Mouse (Mus musculus) granulocyte monocyte progenitor cell, adult 5-6 weeks (primary cell): ENCODE measurements around the gene Ccdc92b. TPM values are rescaled to one million over a fixed set of nuclear protein-coding genes. Genes with fewer than 3 reads are reported as not detected.
A peak's percentile ranks its signal among the peaks of the same experiment; 100 is the strongest.

Experiments used
- ATAC-seq: replicated peaks from 2 replicates; pipeline ENCODE4 v1.8.0; 2016; ENCODE audit warnings: mild to moderate bottlenecking, moderate TSS enrichment, inconsistent platforms; ENCODE audit not compliant: poor library complexity, severe bottlenecking
- total RNA-seq, 2 experiments: library from RNA; stranded (forward) in 1 of 2; stranded (reverse) in 1 of 2; fragments of 200-712, 200-1000 nt in 1 of 2; fragments of >200 nt in 1 of 2; fragmentation: Nextera tagmentation in 1 of 2; gene quantifications; 2 replicates each; pipeline ENCODE4 v1.2.3; 2014 to 2017

Gene Ccdc92b
- total RNA-seq (2014; fragmentation: Nextera tagmentation) (not detected in 2 replicates), total RNA-seq (2017) (not detected in 2 replicates)

DNA sequence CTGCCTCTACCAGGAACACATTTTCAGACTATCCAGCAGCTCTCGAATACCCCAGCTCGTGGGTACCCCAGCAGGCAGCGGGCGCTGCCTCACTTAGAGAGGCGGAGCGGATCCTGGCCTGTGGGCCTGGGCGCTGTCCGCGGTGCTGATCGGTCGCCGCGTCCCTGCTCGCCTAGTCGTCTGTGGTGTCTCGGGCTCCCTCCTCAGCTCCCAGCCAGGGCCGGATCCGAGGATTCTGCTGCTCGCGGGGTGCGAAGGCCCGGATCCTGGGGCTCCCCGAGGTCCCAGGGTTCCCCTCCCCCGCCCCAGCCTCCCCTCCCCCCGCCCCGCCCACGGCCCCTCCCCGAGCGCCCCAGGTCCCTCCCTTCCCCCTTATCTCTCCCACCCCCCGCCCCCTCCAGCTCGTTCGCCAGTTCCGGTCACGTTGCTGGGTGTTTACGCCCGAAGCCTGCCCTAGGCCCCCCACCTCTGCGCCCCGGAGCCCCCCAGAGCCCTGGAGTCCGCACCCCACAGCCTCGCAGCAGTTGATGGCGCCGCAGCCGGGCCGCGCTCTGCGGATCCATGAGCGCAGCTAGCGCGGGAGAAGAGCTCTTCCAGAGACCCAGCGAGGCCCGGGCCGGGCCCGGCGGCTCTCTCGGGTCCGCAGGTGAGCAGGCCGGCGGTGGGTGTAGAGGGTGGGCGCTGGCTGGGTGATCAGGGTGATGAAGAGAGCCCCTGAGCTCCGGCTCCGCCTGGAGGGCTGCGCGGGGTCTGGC is at the start of gene Ccdc92b:
Ccdc92b (plus strand) TSS at position 405 of the 755 bp plus-strand sequence.
- peak; percentile 99 for ATAC-seq

DNA sequence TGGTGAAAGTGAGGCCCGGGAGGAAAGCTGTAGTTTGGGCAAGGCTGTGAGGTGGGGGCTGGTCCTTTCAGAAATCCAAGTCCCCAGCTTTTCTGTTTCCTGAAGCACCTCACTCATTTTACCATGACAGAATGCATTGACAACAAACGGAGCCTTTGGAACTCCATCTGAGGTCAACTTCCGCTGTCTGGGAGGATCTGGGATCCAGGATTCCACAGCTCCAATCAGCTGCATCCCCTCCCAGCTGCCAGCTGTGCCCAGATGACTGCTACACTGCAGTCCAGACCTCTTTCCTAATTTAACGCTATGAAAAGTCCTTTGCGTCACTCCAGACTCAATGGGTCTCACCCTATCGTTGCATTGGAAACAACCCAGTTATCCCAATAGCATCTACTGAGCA is 49.7 kb upstream of the Ccdc92b start:
- ATAC-seq: no peak

DNA sequence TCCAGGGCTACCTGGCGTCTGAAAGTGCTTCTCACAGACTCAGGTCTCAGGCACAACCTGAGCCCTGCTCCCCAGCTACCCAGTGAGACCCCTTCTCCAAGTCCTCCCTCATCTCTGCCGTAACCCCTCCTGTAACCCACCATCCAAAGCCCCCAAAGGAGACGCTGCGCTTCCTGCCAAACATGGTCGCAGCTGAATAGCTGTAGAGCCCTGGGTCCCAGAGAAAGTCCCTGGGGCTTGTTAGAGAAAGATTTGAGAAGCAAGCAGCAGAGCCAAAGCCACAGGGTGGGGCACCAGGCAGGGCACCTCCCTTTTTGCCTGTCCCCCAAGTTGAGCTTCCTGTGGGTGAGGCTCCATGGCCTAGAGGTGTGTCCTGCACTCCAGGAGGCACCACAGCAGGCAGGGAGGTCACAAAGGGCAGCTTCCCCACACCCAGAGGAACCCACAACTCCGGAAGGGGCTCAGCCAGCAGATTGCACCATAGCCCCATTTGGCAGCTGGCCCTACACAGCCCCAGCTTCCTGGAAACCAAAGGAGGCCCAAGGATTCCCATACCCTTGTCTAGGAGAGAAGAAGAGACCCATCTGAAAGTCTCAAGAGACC is 46.8 kb upstream of the Ccdc92b start:
- ATAC-seq: peak; percentile 76

DNA sequence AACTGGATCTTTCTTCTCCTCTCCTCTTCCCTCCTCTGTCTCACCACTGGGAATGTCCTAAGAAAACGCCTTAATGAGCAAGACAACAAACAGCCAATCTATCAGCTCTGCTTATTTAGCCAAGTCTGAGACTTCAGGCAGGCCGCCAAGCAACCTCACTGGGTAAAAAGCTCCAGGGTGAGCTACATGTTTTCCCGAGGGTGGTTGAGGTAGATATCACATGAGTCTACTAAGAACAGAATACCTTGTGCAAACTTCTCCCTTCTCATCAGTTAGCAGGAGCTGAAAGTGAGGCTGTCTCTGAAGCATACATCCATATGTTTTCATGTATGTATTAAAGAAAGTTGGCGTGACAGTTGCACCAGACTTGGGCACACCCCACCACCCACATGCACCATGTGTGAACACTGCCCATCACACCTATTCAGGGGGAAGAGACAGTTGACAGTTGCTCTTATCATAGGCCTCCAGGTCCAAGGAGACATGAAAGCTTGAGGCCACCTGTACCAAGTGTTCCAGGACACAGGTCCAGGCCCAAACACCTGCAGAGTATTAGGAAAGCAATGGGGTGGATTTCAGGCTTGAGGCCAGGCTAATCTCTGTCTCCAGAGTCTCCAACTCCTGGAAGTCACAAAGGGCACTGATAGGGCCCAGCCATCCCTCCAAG is 44.5 kb upstream of the Ccdc92b start:
- no peak for ATAC-seq

DNA sequence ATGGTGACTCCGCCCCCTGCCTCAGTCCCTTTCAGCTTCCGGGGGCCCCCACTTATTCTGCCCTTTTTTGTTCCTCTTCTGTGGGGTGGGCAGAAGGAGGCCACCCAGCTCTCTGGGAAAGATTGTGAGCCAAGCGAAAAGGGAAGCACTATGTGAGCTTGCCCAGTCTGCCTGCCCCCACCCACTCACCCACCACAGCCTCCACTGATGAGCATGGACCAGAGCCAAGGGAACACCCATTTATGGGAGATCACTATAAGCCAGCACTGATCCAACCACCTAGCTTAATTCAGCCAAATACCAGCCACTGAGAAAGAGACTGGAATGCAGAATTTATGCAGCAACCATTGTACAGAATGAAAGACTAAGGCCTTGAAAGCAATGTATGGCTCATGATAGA is 43.5 kb upstream of the Ccdc92b start:
- peak; percentile 71 for ATAC-seq

DNA sequence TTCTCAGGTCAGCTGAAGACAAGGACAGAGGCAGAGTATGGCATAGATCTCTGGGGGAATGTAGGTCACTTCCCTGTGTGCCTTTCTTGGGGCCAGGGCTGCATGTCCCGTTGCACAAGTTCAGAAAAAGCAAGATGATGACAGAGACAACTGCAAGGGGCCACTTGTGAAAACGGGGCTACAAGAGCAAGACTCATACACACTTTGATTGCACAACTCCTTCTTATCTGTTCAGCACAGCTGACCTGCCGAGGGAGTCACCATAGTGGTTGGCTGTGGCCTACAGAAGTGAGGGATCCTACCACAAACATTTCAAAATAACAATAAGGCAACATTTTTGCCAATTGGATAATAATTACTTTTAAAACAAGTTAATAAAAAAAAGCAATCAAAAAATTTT is 42.3 kb upstream of the Ccdc92b start:
- ATAC-seq: peak; percentile 63

DNA sequence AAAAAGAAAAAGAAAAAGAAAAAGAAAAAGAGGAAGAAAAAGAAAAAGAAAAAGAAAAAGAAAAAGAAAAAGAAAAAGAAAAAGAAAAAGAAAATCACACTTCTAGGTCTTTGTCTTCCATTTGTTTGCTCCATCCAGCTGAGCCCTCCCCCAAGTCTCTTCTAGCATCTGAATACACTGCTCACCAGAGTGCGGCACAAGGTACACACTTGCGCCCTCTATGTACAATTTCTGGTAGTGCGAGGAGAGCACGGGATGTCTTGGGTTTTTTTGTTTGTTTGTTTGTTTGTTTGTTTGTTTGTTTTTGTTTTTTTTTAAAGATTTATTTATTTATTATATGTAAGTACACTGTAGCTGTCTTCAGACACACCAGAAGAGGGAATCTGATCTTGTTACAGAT is 38.1 kb upstream of the Ccdc92b start:
- ATAC-seq: peak; percentile 33; the same call in 1 of the 2 replicates

DNA sequence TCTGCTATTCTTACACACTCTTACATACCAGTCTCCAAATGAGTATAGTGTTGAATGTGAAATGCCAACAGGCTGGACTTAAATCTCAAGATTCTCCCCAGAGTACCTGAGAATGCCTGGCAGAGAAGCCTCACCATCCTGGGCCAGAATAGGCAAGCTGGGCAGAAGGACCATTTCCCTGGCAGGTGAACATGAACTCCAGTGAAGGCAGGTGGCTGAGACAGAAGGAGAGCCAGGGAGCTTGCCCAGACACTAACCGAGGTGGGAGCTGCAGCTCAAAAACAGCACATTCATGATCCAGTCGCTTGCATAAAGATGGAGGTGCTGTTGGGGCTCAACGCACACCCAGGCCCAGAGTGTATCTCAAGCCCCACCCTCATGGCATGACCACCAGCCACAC is 36.9 kb upstream of the Ccdc92b start:
- no peak for ATAC-seq

DNA sequence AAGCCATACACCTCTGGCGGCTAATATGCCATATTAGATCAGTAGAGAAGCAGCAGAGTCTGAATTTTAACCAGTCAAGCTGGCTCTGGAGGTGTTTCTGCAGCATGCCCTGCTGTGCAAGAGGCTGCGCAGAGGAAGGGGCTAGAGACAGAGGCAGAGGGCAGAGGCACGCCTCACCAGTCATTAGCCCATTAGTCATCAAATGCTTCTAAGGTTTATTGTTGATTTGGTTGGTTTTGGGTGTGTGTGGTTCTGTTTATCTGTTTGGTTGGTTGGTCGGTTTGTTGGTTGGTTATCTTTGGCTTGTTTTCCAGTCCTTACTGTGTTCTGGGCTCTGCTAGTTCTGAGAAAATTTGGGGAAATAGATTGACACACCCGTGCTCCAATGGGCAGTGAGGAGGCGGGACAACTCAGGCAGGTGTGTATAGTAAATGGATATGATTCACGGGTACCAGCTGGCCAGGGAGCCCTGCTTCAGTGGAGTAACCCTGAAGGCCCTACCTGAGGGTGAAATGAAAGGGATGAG is 35.5 kb upstream of the Ccdc92b start:
- ATAC-seq: no peak

DNA sequence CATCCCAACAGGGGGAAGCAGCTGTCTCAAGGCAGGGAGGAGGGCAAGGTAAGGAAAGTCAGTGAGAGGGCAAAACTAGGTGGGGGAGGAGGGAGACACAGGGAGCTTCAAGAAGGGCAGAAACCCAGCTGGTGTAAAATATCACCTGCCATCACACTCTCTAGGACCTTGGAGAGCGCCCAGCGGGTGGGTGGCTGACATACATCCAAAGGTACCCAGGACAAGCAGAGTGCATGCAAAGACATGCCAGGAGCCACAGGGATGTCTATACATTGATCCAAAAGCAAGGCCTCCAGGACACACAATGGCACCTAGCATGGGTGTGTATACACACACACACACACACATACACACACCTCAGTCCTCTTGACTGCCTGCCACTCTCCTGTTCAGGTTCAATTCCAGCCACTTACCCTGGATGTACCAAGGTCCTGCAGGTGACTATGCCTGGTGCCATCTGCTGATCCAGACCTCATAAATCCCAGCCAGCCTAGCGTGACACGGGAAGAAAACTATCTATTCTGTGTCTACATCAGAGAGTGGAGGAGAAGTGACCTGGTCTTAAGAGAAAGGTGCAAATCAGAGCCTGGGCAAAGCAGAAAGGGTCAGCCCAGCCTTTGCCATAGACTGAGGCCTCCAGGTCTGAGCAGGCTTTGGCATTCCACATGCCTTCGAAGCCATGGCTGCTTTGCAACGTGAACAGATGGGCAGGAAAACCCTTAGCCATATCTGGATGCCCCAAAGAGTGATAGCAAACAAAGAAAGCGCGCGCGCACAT is 34.3 kb upstream of the Ccdc92b start:
- ATAC-seq: peak; percentile 49; the same call in 1 of the 2 replicates

DNA sequence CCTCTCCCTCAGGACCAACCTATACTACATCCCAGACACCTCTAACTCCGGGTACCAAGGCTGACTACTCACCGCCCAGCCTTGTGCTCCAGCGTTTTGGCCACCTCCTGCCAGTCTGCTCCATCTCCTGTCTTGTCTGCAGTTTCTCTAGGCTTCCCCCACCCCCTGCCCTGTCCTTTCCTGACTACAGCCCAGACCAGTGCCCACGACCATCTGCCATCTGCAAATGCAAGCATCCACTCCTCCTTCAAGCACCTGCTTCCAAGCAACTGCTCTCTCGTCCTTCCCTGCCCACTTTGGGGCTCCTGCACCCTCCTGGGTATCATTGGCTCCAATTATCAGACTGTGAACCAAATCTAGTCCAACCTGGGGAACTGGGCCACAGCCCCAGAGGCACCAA is 33.0 kb upstream of the Ccdc92b start:
- no peak for ATAC-seq

DNA sequence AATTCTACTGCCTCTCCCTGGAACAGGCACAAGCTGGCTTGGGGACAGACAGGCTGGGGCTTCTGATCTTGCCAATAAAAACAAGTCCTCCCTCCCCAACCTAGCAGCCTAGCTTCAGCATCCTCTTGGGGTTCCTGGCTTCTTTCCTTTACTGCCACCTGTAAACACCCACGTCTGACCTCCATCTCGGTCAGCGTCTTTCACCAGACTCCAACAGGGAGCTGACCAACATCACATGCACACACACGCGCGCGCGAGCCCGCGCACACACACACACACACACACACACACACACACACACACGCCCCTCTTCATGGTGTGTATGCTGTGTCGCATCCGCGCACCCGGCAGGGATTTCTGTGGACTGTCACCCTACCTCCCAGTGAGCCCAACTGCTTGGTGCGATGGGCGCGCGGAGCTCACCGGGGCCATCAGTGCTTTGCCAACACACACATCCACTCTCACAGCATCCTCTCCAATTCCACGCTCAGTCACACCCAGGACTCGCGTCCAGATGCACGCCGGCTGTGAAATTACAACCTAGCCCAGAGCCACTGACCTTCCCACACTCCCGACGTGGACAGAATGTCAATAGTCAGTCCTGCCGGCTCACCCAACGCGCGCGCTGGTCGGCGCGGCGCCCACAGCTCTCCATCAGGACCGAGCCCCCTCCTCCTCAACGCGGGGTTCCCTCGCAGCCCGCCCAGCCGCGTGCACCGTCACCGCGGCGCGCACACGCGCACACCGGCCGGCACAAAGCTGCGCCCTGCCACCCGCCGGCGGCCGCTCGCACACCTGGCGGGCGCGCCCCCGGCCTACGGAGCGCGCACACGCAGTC is 29.8 kb upstream of the Ccdc92b start:
- ATAC-seq: no peak; the same call in 1 of the 2 replicates

DNA sequence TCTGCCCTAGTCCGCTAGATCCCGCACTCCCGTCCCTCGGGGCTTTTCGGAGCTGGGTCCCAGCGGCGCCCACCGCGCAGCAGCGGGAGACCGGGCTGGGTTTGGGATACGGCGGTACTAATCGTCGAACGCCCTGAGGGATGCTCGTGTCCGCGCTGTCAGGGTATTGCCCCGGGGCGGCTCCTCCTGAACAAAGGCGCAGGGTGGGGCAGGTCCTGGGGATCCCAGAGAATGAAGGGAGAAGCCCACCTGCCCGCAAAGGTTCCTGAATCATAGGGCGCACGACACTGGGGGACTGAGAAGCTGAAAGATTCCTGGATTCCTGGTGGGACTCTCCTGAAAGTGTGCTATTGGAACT is 29.2 kb upstream of the Ccdc92b start:
- no peak for ATAC-seq

DNA sequence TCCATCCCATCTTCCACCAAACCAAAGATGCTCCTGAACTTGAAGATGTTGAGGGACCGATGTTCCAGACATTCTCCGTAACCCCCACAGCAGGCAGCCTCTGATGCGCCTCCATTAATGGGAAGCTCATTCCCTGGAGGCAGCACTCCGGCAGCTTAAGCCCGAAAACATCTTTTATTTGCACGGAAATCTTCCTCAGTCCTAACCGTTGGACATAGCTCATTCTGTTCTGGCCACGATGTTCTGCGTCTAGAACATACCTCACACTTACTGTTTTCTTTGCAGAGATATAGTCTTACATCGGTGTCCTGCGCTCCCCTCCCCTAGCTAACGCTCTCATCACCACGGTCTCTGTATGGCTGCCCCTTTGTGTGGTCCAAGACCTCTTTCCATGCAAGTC is 28.7 kb upstream of the Ccdc92b start:
- ATAC-seq: no peak

DNA sequence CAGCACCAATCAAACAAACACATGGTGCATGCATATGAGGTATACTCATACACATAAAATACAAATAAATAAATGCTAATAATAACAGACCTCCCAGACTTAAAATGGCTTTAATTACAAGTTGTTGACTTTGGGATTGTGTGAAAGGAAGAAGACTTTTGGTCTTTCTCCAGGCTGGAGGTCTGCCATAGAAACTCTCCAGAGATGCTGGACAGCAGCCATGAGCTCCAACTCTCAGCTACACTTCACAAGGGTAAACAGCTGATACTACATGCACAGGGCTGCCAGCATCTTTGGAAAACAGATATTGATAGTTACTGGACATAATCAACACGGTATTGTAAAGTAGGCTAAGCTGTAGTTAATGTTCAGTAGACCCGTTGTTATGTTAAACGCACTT is 27.2 kb upstream of the Ccdc92b start:
- no peak for ATAC-seq

DNA sequence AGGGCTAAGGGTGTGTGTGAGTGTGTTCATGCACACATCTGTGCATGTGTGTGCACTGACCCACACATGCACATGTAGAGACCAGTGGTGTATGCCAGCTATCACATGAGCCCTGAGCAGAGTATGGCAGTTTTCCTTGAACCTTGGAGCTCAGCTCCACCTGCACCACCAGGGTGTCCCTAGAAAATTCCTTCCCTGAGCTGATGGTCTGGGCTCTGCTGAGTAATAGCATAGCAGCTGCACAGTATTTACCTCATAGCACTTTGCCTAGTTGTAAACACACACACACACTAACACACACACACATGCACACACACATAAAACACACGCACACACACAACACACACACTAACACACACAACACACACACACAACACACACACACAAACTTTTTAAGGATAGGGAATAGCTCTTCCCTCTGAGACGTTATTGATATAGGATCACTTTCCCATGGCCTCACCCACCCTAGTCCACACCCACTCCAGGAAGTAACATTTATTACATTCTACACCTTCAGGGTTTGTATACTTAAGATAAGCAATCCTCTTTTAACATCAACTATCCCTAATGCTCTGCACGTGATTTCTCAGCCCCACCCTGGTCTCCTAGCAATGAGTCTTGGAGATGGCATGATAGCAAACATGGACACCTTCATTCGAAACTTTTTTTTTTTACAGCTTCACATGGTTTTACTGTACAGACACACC is 22.0 kb upstream of the Ccdc92b start:
- ATAC-seq: no peak

DNA sequence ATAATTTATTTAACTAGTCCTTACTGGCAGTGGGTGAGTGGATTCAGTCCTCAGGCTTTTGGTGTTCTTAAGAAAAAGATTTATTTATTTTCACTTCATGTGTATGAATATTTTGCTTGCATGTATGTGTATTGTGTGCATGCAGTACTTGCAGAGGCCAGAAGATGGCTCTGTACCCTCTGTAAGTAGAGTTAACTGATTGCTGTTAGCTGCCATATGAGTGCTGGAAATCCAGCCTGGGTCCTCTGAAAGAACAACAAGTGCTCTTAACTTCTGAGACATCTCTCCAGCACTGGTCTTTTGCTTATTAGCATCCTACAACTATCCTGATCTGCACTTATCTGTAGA is 21.4 kb upstream of the Ccdc92b start:
- ATAC-seq: no peak

DNA sequence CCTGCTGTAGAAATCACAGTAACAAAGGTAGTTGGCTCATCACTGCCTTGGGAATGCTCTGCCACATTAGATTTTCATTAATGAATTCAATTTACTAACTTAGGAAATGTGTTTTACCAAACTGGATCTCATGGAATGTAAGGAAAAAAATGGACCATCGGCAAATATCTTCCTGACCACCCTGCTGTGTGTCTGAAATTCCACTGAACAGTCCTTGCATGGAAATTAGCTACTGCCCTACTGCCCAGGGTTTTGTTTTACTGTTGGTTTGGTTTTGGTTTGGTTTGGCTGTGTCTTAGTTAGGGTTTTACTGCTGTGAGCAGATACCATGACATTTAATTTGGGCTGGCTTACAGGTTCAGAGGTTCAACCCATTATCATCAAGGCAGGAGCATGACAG is 17.1 kb upstream of the Ccdc92b start:
- ATAC-seq: no peak

DNA sequence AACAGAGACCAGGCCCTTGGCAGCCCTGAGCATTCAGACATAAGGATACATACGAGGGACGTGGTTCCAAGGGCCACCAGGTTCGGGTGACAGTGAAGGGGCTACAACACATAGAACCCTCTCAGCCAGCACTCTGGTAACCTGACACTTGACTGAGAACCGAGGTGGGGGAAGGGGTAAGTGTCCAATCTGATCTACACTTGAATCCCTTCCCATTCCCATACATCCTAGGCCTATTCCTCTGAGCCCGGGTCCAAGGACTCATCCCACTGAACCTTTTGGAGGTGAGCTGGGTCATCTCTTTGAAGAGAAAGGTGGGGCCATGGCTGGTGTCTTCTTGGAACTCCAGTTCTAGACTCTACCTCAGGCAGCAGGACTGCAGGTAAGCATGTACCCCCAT is 9.3 kb upstream of the Ccdc92b start:
- no peak for ATAC-seq
